In genomic region chr19:21991413-21991812, GRCm38 (mm10) we compare ENCODE assay signal across 17 mouse cellular contexts.
"Had no signal": no experiment of that assay in that cellular context is flagged by ENCODE, and none has a peak within 500 bp of the region (broad histone marks: within the 10 kb centered on the region; RNA-seq: fewer than 3 reads in every experiment).

No protein-coding gene starts in this region.

- ATAC-seq: liver, postnatal 0 days had no signal

- H3K4me2 ChIP-seq: kidney, embryonic 15.5 days; limb, embryonic 12.5 days; limb, embryonic 15.5 days; liver, embryonic 11.5 days; lung, embryonic 14.5 days; midbrain, embryonic 11.5 days; neural tube, embryonic 12.5 days; neural tube, embryonic 15.5 days had no signal

- H3K27me3 ChIP-seq: kidney, embryonic 15.5 days; limb, embryonic 12.5 days; limb, embryonic 15.5 days; neural tube, embryonic 12.5 days; neural tube, embryonic 15.5 days had no signal

- H3K4me1 ChIP-seq: kidney, embryonic 15.5 days; limb, embryonic 12.5 days; neural tube, embryonic 12.5 days; neural tube, embryonic 15.5 days had no signal

- H3K4me3 ChIP-seq: kidney, embryonic 15.5 days; limb, embryonic 12.5 days; limb, embryonic 15.5 days; neural tube, embryonic 12.5 days; neural tube, embryonic 15.5 days had no signal

- DNase-seq: kidney, adult 8-10 months; kidney, postnatal 36 days; left cerebral cortex, postnatal 4 days; liver, postnatal 0 days; lung, embryonic 14.5 days; midbrain, embryonic 14.5 days; right cerebral cortex, postnatal 14 days; thymus, postnatal 36 days had no signal

- H3K27ac ChIP-seq: kidney, embryonic 15.5 days; limb, embryonic 12.5 days; liver, embryonic 14.5 days; neural tube, embryonic 12.5 days; neural tube, embryonic 15.5 days; stomach, postnatal 0 days had no signal

- H3K9ac ChIP-seq: kidney, embryonic 15.5 days; limb, embryonic 12.5 days; limb, embryonic 15.5 days; liver, embryonic 14.5 days; liver, postnatal 0 days; lung, embryonic 14.5 days; neural tube, embryonic 12.5 days; neural tube, embryonic 15.5 days had no signal

- H3K9me3 ChIP-seq: kidney, embryonic 15.5 days; limb, embryonic 12.5 days; limb, embryonic 15.5 days; neural tube, embryonic 12.5 days; neural tube, embryonic 15.5 days had no signal

- H3K36me3 ChIP-seq: kidney, embryonic 15.5 days; limb, embryonic 12.5 days; limb, embryonic 15.5 days; neural tube, embryonic 12.5 days; neural tube, embryonic 15.5 days had no signal
